ENCODE assay signal across 9 mouse cellular contexts in the genomic region with DNA sequence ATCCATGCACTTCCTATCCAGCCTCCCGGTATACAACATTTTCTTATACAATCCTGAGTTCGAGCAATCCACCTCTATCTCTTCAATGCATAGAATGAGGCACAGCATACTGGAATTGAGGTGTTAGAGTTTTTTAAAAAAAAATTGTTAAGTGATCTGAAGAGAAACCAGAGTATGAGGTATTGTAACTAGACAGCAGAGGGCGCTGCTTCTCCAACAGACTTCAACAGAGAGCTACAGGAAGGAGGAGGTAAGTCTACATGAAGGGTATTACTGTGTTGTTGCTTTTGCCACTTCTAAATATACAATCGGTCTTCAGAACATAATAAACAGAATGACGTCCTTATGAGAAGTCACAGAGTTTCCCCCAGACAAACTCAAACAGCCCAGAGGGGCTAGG.
DNase-seq lines count a peak whose midpoint lies in the region; ATAC-seq and TF ChIP-seq lines count a peak whose summit lies in the region.
"Had no signal": no experiment of that assay in that cellular context is flagged by ENCODE, and none has a peak within 500 bp of the region (broad histone marks: within the 10 kb centered on the region; RNA-seq: fewer than 3 reads in every experiment).

No protein-coding gene starts in this region.

- 60% methylated on average over 5 of the region's 5 CpGs for WGBS in heart, embryonic 12.5 days
- WGBS in stomach, postnatal 0 days = 68% methylated on average over 5 of the region's 5 CpGs

- no peak overlapping the region for H3K4me2 ChIP-seq in heart, embryonic 12.5 days
- H3K4me2 ChIP-seq in stomach, postnatal 0 days (replicated peaks; ENCODE audit: low read depth) = no peak overlapping the region
- H3K4me2 ChIP-seq: heart, embryonic 15.5 days had no signal

- no peaks in the 10 kb centered on the region for H3K36me3 ChIP-seq in heart, embryonic 12.5 days
- no peaks in the 10 kb centered on the region for H3K36me3 ChIP-seq in stomach, postnatal 0 days (ENCODE audit: control insufficient read depth, insufficient read depth, low read length)
- H3K36me3 ChIP-seq: heart, embryonic 15.5 days had no signal

- TF ChIP-seq CTCF in stomach, postnatal 0 days (IDR thresholded peaks at IDR 0.05; ENCODE audit: low read depth) = peak; percentile 74

- peaks cover 37% of the 10 kb centered on the region for H3K4me1 ChIP-seq in heart, embryonic 12.5 days (replicated peaks)
- H3K4me1 ChIP-seq in stomach, postnatal 0 days (replicated peaks; ENCODE audit: control insufficient read depth, insufficient read depth) = no peaks in the 10 kb centered on the region

- no peak overlapping the region for H3K27ac ChIP-seq in heart, embryonic 12.5 days (ENCODE audit: poor library complexity, severe bottlenecking)
- H3K27ac ChIP-seq in stomach, postnatal 0 days (replicated peaks) = no peak overlapping the region
- H3K27ac ChIP-seq: heart, embryonic 15.5 days had no signal

- H3K9me3 ChIP-seq in heart, embryonic 12.5 days (replicated peaks) = no peaks in the 10 kb centered on the region
- H3K9me3 ChIP-seq in stomach, postnatal 0 days (ENCODE audit: control insufficient read depth, low read length) = no peaks in the 10 kb centered on the region
- H3K9me3 ChIP-seq: heart, embryonic 15.5 days had no signal

- intact Hi-C loops in heart, postnatal 10 days (cut with DNase I) = loop anchor here (2.0 kb wide), 1 partner anchor 19 kb away; no protein-coding TSS in a partner anchor

- H3K4me3 ChIP-seq in heart, embryonic 12.5 days = no peak overlapping the region
- no peak overlapping the region for H3K4me3 ChIP-seq in stomach, postnatal 0 days (ENCODE audit: low read depth, low read length)
- H3K4me3 ChIP-seq: heart, embryonic 15.5 days had no signal

- DNase-seq in heart, postnatal 10 days = peak; percentile 32 to 64
- DNase-seq in right cerebral cortex, postnatal 10 days (ENCODE audit: low spot score in 2 of 2) = peak; percentile 77
- no peak for DNase-seq in right cerebral cortex, adult 2 months (ENCODE audit: low spot score in 2 of 2)
- DNase-seq in forelimb bud, embryonic 11.5 days (ENCODE audit: low read depth, low spot score) = peak; percentile 67
- peak; percentile 34 for DNase-seq in stomach, postnatal 0 days (ENCODE audit: low spot score)
- DNase-seq in Muller cell, postnatal 12 days (ENCODE audit: inconsistent ontology term) = no peak
- no peak for DNase-seq in heart, adult 9 months (ENCODE audit: low spot score in 2 of 2)

- TF ChIP-seq EP300 in stomach, postnatal 0 days (optimal IDR thresholded peaks at IDR 0.05) = no peak

- no peak overlapping the region for H3K9ac ChIP-seq in heart, embryonic 12.5 days
- H3K9ac ChIP-seq in stomach, postnatal 0 days (ENCODE audit: low read length) = no peak overlapping the region
- H3K9ac ChIP-seq: heart, embryonic 15.5 days had no signal

- no peak for ATAC-seq in heart, embryonic 12.5 days (ENCODE audit: insufficient number of reproducible peaks, low FRiP score)
- no peak for ATAC-seq in stomach, postnatal 0 days (ENCODE audit: low FRiP score, low TSS enrichment)

- H3K27me3 ChIP-seq in heart, embryonic 12.5 days (replicated peaks) = no peaks in the 10 kb centered on the region
- H3K27me3 ChIP-seq in stomach, postnatal 0 days (ENCODE audit: control insufficient read depth, insufficient read depth, low read length) = no peaks in the 10 kb centered on the region
- H3K27me3 ChIP-seq: heart, embryonic 15.5 days had no signal

Comparison
In these comparisons a context has a peak if more than half of its experiments do, and no peak if none do; other contexts are left out.
1. DNase-seq: peak in heart, postnatal 10 days (2 of 2), right cerebral cortex, postnatal 10 days (2 of 2), forelimb bud, embryonic 11.5 days (single experiment) and stomach, postnatal 0 days (single experiment); none in right cerebral cortex, adult 2 months (0 of 2), Muller cell, postnatal 12 days (single experiment) and heart, adult 9 months (0 of 2).